Mouse (Mus musculus) kidney, embryonic 14.5 days (tissue): Measurements from ENCODE around the gene Zc3h7b. TPM values are rescaled to one million over a fixed set of nuclear protein-coding genes. Genes with fewer than 3 reads are reported as not detected.
"Not testable (repeated sequence)": the region's sequence is repeated elsewhere in the genome, so short reads cannot be mapped to it uniquely, and the experiment has no call there.

ENCODE experiments used
- ATAC-seq: fragments of 200-750 bp; cut with Nextera tagmentation; 2 replicates; pipeline ENCODE4 v1.8.0; 2017; ENCODE audit warnings: moderate number of reproducible peaks, mild to moderate bottlenecking, moderate TSS enrichment, moderate library complexity; ENCODE audit not compliant: low FRiP score, low TSS enrichment
- H3K27ac ChIP-seq: fragments of 300-500 bp; sonication (generic); 2 replicates; pipeline ENCODE4 v1.5.1; 2014; ENCODE audit warnings: low read depth, mild to moderate bottlenecking, low read length, moderate library complexity, mixed read lengths
- H3K27me3 ChIP-seq: fragments of 300-500 bp; sonication (generic); 2 replicates; pipeline ENCODE4 v1.6.1; 2014; ENCODE audit warnings: mild to moderate bottlenecking, low read length; ENCODE audit not compliant: control insufficient read depth, insufficient read depth
- H3K36me3 ChIP-seq: fragments of 300-500 bp; sonication (generic); 2 replicates; pipeline ENCODE4 v1.6.1; 2014; ENCODE audit warnings: low read length, mixed read lengths; ENCODE audit not compliant: control insufficient read depth, insufficient read depth
- H3K4me1 ChIP-seq: fragments of 300-500 bp; sonication (generic); 2 replicates; pipeline ENCODE4 v1.6.1; 2014; ENCODE audit warnings: low read length, mixed read lengths; ENCODE audit not compliant: control insufficient read depth, insufficient read depth
- H3K4me2 ChIP-seq: fragments of 300-500 bp; sonication (generic); replicated peaks from 2 replicates; pipeline ENCODE4 v1.6.1; 2014; ENCODE audit warnings: low read depth, mild to moderate bottlenecking, low read length
- H3K4me3 ChIP-seq: fragments of 300-500 bp; sonication (generic); 2 replicates; pipeline ENCODE4 v1.5.1; 2014; ENCODE audit warnings: mild to moderate bottlenecking, low read length
- H3K9ac ChIP-seq: fragments of 300-500 bp; sonication (generic); 2 replicates; pipeline ENCODE4 v1.6.1; 2014; ENCODE audit warnings: low read depth, mild to moderate bottlenecking, low read length, moderate library complexity
- H3K9me3 ChIP-seq: fragments of 300-500 bp; sonication (generic); 2 replicates; pipeline ENCODE4 v1.6.1; 2016; ENCODE audit warnings: low read length; ENCODE audit not compliant: control insufficient read depth
- WGBS: fragments of 180-500 bp; shearing (Covaris S2); extraction: QIAGEN DNeasy Blood & Tissue Kit; methylation state at CpG from one replicate; pipeline ENCODE4 v1.1.7; 2014; 5-methylcytosine and 5-hydroxymethylcytosine counted together
- polyA plus RNA-seq: library from polyadenylated mRNA; unstranded; fragments of >200 nt; fragmentation: Nextera tagmentation; extraction: Ambion mirVana; gene quantifications from 2 replicates; pipeline ENCODE4 v1.2.1, GENCODE M21; 2014

Zc3h7b gene
- polyA plus RNA-seq, 1 experiment from 2014 or later = 60.5 TPM

DNA sequence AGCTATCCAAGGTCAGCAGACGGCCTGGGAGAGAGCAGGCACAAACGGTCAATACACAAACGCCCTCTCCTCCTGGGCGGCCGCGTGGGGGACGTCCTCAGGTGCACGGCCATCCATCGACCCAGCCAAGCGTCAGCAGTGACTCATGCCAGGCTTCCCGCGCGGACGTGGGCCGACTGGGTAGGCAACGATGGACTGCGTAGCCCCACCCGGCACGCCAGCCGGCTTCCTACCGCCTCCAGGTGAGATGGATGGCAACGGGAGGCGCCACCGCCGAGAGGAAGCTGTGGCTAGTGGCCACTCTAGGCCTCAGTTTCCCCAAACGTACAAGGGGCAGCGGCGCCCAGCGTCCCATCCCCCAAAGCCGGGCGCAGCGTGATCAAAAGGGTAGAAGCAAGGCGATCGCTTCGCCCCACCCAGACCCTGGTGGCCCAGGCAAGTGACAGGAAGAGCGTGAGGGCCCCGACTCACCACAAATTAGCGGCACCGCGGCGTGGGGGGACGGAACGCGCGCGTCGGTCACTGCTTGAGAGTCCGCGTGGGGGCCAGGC lies 15.5 kb upstream of the Zc3h7b start:
- no peaks in the 10 kb centered on the region for H3K9me3 ChIP-seq
- H3K4me3 ChIP-seq = peak overlapping the region; percentile 99
- 0% methylated on average over 49 of the region's 49 CpGs for WGBS
- H3K4me1 ChIP-seq = peaks cover 12% of the 10 kb centered on the region
- H3K9ac ChIP-seq = peak overlapping the region; percentile 92
- peaks cover 10% of the 10 kb centered on the region for H3K36me3 ChIP-seq
- no peaks in the 10 kb centered on the region for H3K27me3 ChIP-seq
- peak overlapping the region; percentile 89 for H3K4me2 ChIP-seq
- H3K27ac ChIP-seq = no peak overlapping the region; the same call in 1 of the 2 replicates
- ATAC-seq = peak; percentile 68

DNA sequence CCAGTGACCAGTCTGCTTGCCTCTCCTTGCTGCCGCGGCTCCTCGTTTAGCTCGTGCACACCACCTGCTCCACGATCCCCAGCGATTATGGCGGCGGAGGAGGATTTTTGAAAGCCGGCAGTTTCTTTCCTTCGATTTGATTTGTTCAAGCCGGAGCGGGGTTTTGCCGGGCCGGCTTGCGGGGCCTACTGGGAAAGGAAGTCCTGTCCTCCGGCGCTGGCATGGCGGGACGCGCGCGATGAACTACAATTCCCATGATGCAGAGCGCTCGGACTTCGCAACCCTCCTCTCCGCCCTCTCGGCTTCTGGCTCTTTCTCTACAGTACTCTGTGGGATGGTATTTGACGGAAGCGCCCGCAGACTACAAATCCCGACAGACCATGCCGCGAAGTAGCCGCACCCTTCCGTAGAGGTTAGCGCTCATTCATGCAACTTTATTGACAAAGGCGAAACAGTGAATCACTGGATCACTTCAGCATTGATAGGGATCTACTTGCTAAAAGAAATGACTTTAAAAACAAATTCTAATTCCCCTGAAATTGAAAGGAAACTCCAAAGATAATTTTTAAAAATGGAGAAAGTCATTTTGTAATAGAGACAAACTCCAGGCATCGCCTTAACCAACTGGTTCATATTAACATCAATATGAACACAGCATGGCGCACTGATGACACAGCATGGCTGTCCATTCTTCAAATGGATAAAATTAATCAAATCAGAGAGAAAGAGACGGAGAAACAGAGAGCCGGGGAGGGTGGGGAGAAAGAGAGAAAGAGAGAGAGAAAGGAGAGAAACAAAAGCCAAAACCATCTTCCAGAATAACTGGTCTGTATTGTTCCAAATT lies 14.8 kb upstream of the Zc3h7b start:
- peak; percentile 99 for ATAC-seq
- WGBS = 6% methylated on average over 41 of the region's 41 CpGs

DNA sequence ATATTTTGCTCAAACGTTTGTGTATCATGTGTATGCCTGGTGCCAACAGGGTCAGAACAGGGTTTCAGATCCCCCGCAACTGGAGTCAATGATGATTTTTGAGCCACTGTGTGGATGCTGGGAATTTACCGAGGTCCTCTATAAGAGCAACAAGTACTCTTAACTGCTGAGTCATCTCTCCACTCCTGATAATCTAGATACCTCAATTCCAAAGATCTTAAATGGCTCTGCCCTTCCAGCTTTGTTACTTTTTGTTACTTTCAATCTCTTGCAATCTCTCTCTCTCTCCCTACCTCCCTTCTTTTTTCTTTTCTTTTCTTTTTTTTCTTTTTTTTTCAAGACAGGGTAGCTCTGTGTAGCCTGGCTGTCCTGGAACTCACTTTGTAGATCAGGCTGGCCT lies 9.8 kb upstream of the Zc3h7b start:
- Histone ChIP-seq H3K9me3 (no peaks in the 10 kb centered on the region), H3K36me3 (no peaks in the 10 kb centered on the region), H3K4me2 (no peak overlapping the region), H3K27ac (no peak overlapping the region), H3K4me1 (no peaks in the 10 kb centered on the region), H3K27me3 (no peaks in the 10 kb centered on the region), H3K9ac (no peak overlapping the region), H3K4me3 (no peak overlapping the region)
- WGBS = 50% methylated on average over 3 of the region's 3 CpGs
- no peak for ATAC-seq

More for the DNA sequence above, 14.8 kb upstream of the Zc3h7b start:
- Histone ChIP-seq H3K4me2 (peak overlapping the region; percentile 89), H3K9ac (peak overlapping the region; percentile 92), H3K4me1 (peaks cover 12% of the 10 kb centered on the region), H3K9me3 (no peaks in the 10 kb centered on the region), H3K27me3 (no peaks in the 10 kb centered on the region), H3K36me3 (peaks cover 9% of the 10 kb centered on the region; the same call in 1 of the 2 replicates), H3K4me3 (peak overlapping the region; percentile 99), H3K27ac (no peak overlapping the region)

DNA sequence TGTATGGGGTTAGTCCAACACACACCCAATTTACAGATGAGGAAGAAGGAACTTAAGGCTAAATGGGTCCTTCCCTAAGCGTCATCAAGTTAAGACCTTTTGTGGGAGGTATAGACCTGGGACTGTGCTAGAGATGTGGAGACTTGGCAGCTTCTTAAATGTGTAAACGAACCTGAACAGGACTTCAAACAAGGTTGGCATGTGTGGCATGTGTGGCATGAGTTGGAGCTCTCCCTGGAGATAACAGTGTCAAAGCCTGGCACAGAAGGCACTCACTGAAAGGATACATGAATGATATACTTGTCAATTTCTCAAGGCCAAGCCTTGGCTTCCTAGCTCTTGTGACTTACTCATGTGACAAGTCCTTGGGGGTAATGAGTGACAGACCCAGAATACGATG lies 5.6 kb upstream of the Zc3h7b start:
- 83% methylated on average over 3 of the region's 3 CpGs for WGBS
- Histone ChIP-seq H3K27me3 (no peaks in the 10 kb centered on the region), H3K27ac (no peak overlapping the region), H3K9ac (no peak overlapping the region), H3K4me3 (no peak overlapping the region), H3K4me1 (no peaks in the 10 kb centered on the region; the same call in 1 of the 2 replicates), H3K36me3 (no peaks in the 10 kb centered on the region), H3K9me3 (no peaks in the 10 kb centered on the region), H3K4me2 (no peak overlapping the region)
- no peak for ATAC-seq

DNA sequence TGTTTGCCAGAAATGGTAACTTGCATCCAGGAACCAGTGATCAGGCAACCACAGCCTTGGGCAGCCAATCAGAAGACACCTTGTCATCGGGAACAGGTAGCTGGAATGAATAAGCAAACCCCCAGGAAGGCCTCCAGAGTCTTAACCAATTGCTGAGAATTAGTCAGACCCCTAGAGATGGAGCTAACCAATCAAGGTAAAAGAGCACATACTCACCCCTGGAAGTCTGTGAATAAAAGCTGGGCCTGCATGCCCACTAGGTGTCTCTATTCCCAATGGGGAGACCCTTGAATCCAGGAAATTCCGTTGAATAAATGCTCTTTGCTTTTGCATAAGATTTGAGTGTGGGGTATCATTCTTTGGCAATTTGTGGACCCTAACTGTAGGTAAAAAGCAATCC lies 4.9 kb upstream of the Zc3h7b start:
- Histone ChIP-seq H3K4me3 (no peak overlapping the region), H3K27me3 (no peaks in the 10 kb centered on the region), H3K4me1 (no peaks in the 10 kb centered on the region; the same call in 1 of the 2 replicates), H3K27ac (no peak overlapping the region), H3K4me2 (no peak overlapping the region), H3K9ac (no peak overlapping the region), H3K9me3 (no peaks in the 10 kb centered on the region), H3K36me3 (no peaks in the 10 kb centered on the region)
- 5% methylated on average over 2 of the region's 2 CpGs for WGBS
- no peak for ATAC-seq

DNA sequence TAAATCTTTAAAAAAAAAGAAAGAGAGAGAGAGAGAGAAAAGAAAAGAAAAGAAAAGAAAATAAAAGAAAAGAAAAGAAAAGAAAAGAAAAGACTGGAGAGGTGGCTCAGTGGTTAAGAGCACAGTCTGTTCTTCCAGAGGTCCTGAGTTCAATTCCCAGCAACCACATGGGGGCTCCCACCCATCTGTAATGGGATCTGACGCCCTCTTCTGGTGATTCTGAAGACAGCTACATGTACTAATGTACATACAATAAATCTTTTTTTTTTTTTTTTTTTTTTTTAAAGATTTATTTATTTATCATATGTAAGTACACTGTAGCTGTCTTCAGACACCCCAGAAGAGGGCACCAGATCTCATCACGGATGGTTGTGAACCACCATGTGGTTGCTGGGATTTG lies 2.5 kb upstream of the Zc3h7b start:
- not testable (repeated sequence) for H3K27ac ChIP-seq, H3K9ac ChIP-seq, H3K4me1 ChIP-seq, H3K4me3 ChIP-seq, H3K9me3 ChIP-seq, ATAC-seq, H3K4me2 ChIP-seq, H3K27me3 ChIP-seq, H3K36me3 ChIP-seq
- WGBS = 22% methylated on average over 1 of the region's 2 CpGs

DNA sequence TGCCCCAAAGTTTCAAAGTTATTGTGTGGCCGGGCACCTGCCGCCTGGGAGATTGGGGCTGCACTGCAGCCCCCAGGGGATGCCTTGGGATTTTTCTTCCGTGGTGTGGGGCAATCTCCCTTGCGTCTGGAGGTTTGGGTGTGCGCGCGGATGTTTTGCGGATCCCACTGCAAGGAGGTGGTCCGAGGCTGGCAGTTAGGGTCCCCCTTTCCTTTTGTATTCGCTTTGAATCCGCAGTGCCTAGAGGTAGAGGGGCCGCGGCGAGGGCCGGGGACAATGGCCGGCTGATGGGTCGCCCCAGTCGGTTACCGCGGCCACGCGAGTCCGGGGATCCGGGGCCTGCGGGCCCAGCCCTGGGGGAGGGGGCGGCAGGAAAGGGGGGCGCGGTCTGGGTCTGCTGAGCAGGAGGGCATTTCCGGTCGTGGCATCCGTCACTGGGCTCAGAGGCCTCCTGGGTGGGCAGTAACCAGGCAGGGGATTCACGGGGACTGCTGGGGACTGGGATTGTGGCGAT lies 801 bp downstream of the Zc3h7b start:
- H3K9me3 ChIP-seq = no peaks in the 10 kb centered on the region
- no peaks in the 10 kb centered on the region for H3K36me3 ChIP-seq
- no peaks in the 10 kb centered on the region for H3K27me3 ChIP-seq
- peak overlapping the region; percentile 58 for H3K4me2 ChIP-seq
- peaks cover 15% of the 10 kb centered on the region; the same call in 1 of the 2 replicates for H3K4me1 ChIP-seq
- peak overlapping the region; percentile 88 for H3K9ac ChIP-seq
- H3K4me3 ChIP-seq = peak overlapping the region; percentile 96
- peak; percentile 80 for ATAC-seq
- under 1% methylated on average over 31 of the region's 33 CpGs for WGBS
- peak overlapping the region; percentile 93 for H3K27ac ChIP-seq

DNA sequence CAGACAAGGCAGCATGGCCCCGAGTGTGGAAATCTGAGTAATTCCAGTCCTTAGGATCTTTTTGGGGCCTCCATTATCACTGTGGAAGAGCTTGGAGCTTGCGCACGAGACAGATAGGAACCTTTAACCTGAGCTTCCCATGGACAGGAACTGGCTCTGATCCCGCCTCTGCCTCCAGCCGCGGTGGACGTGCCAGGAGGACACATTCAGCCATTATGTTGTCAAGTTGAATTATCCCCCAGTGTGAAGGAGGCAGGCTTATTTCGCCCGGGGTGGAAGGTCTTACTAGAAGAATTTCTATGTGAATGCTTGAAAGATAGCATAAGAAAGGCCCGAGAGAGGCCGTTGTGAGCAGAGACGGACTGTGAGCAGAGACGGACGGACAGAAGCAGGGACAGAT lies 4.9 kb downstream of the Zc3h7b start:
- Histone ChIP-seq H3K4me2 (no peak overlapping the region; the same call in 1 of the 2 replicates), H3K4me1 (peaks cover 20% of the 10 kb centered on the region; the same call in 1 of the 2 replicates), H3K4me3 (no peak overlapping the region)

DNA sequence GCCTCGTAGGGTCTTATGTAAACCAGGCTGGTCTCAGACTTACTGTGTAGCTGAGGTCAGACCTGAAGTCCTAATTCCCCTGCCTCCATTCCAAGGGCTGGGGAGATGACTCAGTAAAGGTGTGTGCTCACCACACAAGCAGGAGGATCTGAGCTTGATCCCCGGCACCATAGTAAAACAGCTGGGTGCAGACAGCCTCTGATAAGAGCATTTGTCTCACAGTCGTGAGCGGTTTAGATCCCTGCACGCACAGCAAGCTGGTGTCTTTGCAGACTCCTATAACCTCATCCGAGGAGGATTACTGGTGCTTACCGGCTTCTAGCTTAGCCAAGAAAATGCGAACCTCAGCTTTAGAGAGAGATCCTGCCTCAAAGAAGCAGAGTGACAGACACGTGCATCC lies 8.8 kb downstream of the Zc3h7b start:
- Histone ChIP-seq H3K27ac (no peak overlapping the region), H3K27me3 (no peaks in the 10 kb centered on the region), H3K9ac (no peak overlapping the region), H3K4me2 (no peak overlapping the region), H3K4me1 (peaks cover 16% of the 10 kb centered on the region; the same call in 1 of the 2 replicates), H3K4me3 (no peak overlapping the region), H3K9me3 (no peaks in the 10 kb centered on the region), H3K36me3 (peaks cover 2% of the 10 kb centered on the region; the same call in 1 of the 2 replicates)
- no peak for ATAC-seq
- WGBS = 96% methylated on average over 9 of the region's 9 CpGs

More for the DNA sequence above, 4.9 kb downstream of the Zc3h7b start:
- Histone ChIP-seq H3K9ac (no peak overlapping the region), H3K9me3 (no peaks in the 10 kb centered on the region), H3K27ac (peak overlapping the region; percentile 62; the same call in 1 of the 2 replicates), H3K36me3 (no peaks in the 10 kb centered on the region), H3K27me3 (no peaks in the 10 kb centered on the region)
- 22% methylated on average over 14 of the region's 14 CpGs for WGBS
- ATAC-seq = peak; percentile 48
